Mouse (Mus musculus) erythroblast, adult 5-6 weeks (primary cell): ENCODE results near the gene Kpna6. TPM values are rescaled to one million over a fixed set of nuclear protein-coding genes. Genes with fewer than 3 reads are reported as not detected.

Experiments used
- ATAC-seq: replicated peaks from 2 replicates; pipeline ENCODE4 v1.8.0; 2016; ENCODE audit warnings: moderate number of reproducible peaks, mild to moderate bottlenecking, moderate TSS enrichment, inconsistent platforms; ENCODE audit not compliant: poor library complexity, low FRiP score, severe bottlenecking
- total RNA-seq, 2 experiments: library from RNA; stranded (forward) in 1 of 2; stranded (reverse) in 1 of 2; fragments of 150-400 nt in 1 of 2; fragments of 200-764, 138-1000 nt in 1 of 2; gene quantifications; 2 replicates each; pipeline versions ENCODE4 v1.2.3 to v1.2.4; 2015 to 2017; ENCODE audit warnings: low replicate concordance in 2 of 2

Gene Kpna6
- total RNA-seq, 2 experiments from 2014 or later, result 7.6 to 11.9 TPM

DNA sequence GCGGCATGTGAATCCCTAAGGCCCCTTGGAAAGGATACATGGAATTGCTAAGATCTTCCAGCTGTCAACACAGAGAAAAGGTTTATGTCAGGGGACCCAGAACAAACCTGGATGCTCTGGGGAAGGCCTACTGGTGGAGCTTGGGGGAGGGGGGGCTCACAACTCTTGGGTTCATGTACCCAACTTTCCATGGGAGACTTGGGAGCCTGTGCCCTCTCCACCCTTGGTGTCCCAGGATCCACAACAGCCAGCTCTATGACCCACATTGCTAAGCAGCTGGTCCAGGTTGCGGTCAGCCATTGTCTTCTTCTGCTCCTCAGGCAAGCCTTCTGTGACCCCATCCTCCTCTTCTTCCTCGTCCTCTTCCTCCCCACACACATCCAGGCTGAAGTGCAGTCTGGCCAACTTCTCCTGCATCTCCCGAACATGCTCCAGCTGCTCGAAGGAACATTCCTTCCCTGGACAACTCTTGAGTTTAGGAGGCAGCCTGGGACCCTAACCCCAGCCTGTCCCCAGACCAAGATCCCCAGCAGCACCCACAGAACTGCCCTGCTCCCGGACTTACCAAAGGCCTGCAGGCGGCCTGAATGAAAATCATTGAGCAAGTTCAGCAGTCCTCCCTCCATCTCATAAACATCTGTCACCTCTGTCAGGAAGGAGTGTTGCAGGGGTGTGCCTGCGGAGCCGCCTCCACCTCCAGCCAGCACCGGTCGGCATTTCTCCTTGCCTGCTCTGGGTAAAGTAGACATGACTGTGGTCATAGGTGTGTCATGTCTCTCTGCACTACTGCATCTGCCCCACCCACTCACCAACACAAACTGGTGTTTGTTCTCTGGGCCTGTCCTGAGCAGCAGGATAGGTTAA, 51.9 kb downstream of the Kpna6 start:
- ATAC-seq, result no peak

DNA sequence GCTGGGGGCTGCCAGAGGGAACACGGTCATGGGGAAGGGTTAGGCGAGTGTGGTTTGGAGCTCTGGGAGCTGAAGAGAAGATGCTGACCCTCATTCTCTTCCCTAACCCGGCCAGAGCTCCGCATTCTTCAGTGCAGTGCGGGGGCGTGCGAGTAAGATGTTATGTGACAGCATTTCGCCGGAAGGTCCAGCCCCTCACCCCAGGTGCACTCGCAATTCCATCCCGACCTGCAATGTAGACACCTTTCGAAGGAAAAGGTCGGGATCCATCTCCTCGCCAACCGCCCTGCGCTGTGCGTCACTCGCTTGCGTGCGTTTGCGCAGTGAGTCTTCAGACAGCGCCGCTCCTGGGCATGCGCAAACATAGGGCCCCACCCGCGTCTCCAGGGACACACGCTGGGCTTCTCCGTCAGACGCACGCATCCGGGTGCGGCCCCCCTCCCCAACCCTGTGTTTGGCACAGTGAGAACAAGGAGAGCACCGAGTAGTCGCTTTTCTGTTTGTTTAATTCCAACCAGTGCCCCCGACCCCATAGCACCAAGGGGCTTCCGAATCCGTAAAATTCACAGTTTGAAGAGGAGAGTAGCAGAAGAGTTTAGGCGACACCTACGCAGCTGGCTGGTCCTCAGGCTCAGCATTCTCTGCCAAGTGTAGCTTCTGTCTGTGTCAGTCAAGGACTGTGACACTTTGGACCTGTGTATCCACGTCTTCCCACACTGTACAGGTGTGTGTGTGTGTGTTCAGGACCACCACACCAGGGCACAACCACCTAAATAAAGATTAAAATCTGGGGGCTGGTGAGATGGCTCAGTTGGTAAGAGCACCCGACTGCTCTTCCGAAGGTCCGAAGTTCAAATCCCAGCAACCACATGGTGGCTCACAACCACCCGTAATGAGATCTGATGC, 53.5 kb downstream of the Kpna6 start, which contains the start of gene Iqcc:
Iqcc (minus strand) TSS at position 314 of the 906 bp plus-strand sequence.
- peak; percentile 95 for ATAC-seq

DNA sequence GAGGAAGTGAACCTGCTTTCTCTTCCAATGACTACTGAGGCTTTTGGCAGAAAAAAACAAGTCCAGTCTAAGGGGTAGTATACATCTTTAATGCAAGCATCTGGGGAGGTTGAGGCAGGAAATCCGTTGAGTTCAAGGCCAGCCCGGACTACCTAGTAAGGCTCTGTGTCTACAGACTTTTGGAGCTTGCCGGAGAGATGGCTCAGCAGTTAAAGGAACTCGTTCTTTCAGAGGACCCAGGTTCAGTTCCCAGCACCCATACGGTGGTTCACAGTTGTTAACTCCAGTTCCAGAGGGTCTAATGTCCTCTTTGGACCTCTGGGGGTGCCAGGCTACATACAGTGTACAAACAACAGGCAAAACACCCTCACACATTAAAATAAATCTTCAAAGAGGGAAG, 54.5 kb downstream of the Kpna6 start:
- ATAC-seq, result no peak

GRCm38 (mm10) chr4:129617121-129617641, 55.4 kb downstream of the Kpna6 start:
- ATAC-seq, result no peak

- no peak for ATAC-seq
Observed at GRCm38 (mm10) chr4:129616631-129617030, 55.9 kb downstream of the Kpna6 start.

DNA sequence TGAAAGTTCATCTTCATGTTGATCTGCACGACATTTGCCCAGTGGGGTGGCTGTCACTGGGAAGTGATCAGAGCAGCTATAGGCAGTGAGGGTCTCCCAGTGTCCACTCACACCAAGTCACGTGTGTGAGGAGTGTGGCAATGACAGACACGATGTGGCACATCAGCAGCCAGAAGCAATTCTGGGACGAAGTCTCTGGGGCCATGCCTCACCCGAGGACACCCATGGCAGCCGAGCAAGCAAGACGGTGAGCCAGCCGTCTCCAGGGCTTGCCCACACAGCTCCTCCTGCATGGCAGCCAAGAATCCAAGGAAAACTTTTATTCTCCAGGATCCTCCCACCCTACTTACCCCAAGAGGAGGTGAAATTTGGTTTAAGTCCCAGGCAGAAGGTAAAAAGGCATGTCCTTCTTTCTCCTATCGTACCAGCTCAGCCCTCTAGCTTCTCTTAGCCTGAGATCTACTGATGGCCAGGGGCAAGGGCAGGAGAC, 56.7 kb downstream of the Kpna6 start:
- ATAC-seq, result no peak

DNA sequence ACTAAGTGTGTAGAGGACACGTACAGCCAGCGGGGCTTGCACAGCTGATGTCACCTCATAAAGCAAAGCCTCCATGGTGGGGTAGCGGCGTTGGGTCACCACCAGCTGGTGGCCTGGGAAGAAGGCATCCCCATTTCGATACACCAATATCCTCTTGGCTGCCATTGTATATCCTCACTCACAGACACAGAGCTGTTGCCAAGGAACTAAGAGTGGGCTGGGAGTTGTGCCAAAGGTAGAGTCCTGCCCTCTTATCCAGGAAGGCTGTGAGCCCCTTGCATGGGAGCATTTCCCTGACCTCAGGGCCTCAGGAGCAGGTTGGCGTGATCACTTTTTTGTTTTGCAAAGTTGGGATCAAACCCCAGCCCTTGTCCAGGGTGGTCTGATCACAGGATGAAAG, 58.5 kb downstream of the Kpna6 start, which contains the start of gene Dcdc2b:
Dcdc2b (minus strand) TSS at position 165 of the 400 bp plus-strand sequence.
- no peak for ATAC-seq

DNA sequence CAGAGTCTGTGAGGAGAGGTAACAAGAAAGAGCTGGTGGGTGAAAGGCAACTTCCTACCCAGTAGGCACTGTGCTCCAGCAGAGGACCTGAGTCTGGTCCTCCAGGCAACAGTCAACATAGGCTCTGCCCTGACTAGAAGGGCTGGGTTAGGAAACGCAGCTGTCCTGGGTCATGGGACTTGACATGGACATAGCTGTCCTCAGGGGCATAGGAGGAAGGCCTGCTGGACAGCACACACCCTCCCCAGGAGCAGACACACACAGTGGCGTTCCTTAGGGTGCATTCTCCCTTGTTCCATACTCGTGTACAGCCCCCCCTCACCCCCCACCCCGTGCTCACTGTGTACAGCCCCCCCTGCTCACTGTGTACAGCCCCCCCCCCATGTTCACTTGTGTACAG, 62.1 kb downstream of the Kpna6 start:
- ATAC-seq, result no peak

DNA sequence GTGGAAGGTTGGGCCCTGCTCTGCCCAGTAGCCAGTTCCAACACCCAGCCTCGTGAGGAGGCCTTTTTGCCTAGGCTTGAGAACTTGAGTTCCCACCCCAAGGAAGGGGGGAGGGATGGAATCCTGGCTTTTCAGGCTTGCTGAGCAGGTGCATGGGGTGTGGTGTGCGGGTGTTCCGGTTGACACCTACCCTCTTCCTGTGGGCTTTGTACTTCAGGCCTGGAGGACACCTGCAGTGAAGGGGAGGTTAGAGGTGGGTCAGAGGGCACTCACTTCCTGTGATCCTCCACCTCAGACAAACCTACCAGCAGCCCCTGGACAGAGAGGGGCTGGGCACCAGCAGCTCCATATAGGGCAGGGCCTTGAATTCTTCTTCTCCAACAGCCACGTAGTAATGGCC, 62.5 kb downstream of the Kpna6 start:
- ATAC-seq, result no peak

GRCm38 (mm10) chr4:129609139-129609631, 63.4 kb downstream of the Kpna6 start:
- no peak; the same call in 1 of the 2 replicates for ATAC-seq

- ATAC-seq, result peak; percentile 91
Observed at GRCm38 (mm10) chr4:129608426-129609025, 64.0 kb downstream of the Kpna6 start.

DNA sequence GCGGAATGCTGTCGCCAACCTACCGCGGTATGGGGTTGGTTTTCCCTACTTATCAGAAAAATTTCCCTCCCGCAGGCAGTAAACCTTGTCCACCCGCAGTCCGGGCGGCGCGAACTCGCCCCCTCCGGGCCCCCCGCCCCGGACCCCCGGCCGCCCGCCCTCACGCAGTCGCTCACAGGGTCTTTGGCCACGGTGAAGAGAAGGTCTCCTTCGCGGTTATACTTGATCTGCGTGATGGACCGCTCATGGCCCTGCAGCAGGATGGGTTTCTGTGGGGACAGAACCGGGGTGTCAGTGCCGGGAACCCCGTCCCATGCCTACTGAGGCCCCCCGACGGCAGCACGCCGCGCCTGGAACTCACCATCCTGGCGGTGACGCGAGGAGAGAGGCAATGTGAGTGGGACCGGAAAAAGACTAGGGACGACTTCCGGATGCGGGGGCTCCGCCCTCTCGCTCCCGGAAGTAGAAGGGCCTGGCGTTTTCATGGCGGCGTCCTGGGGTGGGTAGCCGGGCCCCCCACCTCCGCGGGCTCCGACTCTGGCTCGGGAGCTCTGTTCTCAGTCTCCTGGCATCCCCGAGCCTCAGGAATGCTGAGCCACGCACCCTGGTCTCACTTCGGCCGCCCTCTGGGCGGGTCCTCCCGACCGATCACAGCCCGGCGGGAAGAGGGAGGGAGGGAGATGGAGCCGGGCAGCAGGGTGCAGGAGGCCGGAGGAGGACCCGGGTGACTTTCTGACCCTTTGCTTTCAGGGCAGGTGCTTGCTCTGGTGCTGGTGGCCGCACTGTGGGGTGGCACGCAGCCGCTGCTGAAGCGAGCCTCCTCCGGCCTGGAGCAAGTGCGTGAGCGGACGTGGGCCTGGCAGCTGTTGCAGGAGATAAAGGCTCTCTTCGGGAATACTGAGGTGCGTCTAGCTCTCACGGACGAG, 72.1 kb downstream of the Kpna6 start, which contains the start of the genes Eif3i and Tmem234:
Eif3i (minus strand) TSS at position 416 of the 926 bp plus-strand sequence.
Tmem234 (plus strand) TSS at position 436 of the 926 bp plus-strand sequence.
- ATAC-seq, result peak; percentile 92

Other genes starting within 250 kb of the Kpna6 start
- gene Zbtb8b, start 231.9 kb downstream of the Kpna6 start, total RNA-seq (2015; ENCODE audit: low replicate concordance), result not detected in 2 replicates
- not detected in 2 replicates for gene Zbtb8b, start 231.9 kb downstream of the Kpna6 start, total RNA-seq (2017; ENCODE audit: low replicate concordance)
- 720 and 842 TPM in 2 replicates for gene Bsdc1, start 211.2 kb downstream of the Kpna6 start, total RNA-seq (2015; ENCODE audit: low replicate concordance)
- gene Bsdc1, start 211.2 kb downstream of the Kpna6 start, total RNA-seq (2017; ENCODE audit: low replicate concordance), result 1,074 and 1,469 TPM in 2 replicates
- gene Tssk3, start 181.7 kb downstream of the Kpna6 start, total RNA-seq (2015; ENCODE audit: low replicate concordance), result not detected in 2 replicates
- not detected in 2 replicates for gene Tssk3, start 181.7 kb downstream of the Kpna6 start, total RNA-seq (2017; ENCODE audit: low replicate concordance)
- gene Fam229a, start 181.6 kb downstream of the Kpna6 start, total RNA-seq (2015; ENCODE audit: low replicate concordance), result 3.3 TPM in 1 of 2 replicates, not detected in the other
- gene Fam229a, start 181.6 kb downstream of the Kpna6 start, total RNA-seq (2017; ENCODE audit: low replicate concordance), result 0.68 and 2.1 TPM in 2 replicates
- 12.5 and 23.4 TPM in 2 replicates for gene Marcksl1, start 159.2 kb downstream of the Kpna6 start, total RNA-seq (2015; ENCODE audit: low replicate concordance)
- gene Marcksl1, start 159.2 kb downstream of the Kpna6 start, total RNA-seq (2017; ENCODE audit: low replicate concordance), result 7.4 and 13.1 TPM in 2 replicates
- 41.1 and 45.8 TPM in 2 replicates for gene Hdac1, start 130.1 kb downstream of the Kpna6 start, total RNA-seq (2015; ENCODE audit: low replicate concordance)
- gene Hdac1, start 130.1 kb downstream of the Kpna6 start, total RNA-seq (2017; ENCODE audit: low replicate concordance), result 27.0 and 42.9 TPM in 2 replicates
- gene Lck, start 99.1 kb downstream of the Kpna6 start, total RNA-seq (2015; ENCODE audit: low replicate concordance), result 2.9 TPM in 1 of 2 replicates, not detected in the other
- gene Lck, start 99.1 kb downstream of the Kpna6 start, total RNA-seq (2017; ENCODE audit: low replicate concordance), result 4.3 and 6.1 TPM in 2 replicates
- gene Fam167b, start 94.2 kb downstream of the Kpna6 start, total RNA-seq (2015; ENCODE audit: low replicate concordance), result not detected in 2 replicates
- not detected in 2 replicates for gene Fam167b, start 94.2 kb downstream of the Kpna6 start, total RNA-seq (2017; ENCODE audit: low replicate concordance)
- 92.8 and 113 TPM in 2 replicates for gene Eif3i, start 72.1 kb downstream of the Kpna6 start, total RNA-seq (2015; ENCODE audit: low replicate concordance)
- gene Eif3i, start 72.1 kb downstream of the Kpna6 start, total RNA-seq (2017; ENCODE audit: low replicate concordance), result 50.9 and 56.7 TPM in 2 replicates
- 37.9 and 60.8 TPM in 2 replicates for gene Tmem234, start 72.1 kb downstream of the Kpna6 start, total RNA-seq (2015; ENCODE audit: low replicate concordance)
- 82.2 and 119 TPM in 2 replicates for gene Tmem234, start 72.1 kb downstream of the Kpna6 start, total RNA-seq (2017; ENCODE audit: low replicate concordance)
- not detected in 2 replicates for gene Dcdc2b, start 58.5 kb downstream of the Kpna6 start, total RNA-seq (2015; ENCODE audit: low replicate concordance)
- not detected in 2 replicates for gene Dcdc2b, start 58.5 kb downstream of the Kpna6 start, total RNA-seq (2017; ENCODE audit: low replicate concordance)
- 1.7 and 2.7 TPM in 2 replicates for gene Iqcc, start 53.7 kb downstream of the Kpna6 start, total RNA-seq (2015; ENCODE audit: low replicate concordance)
- 0.98 and 2.6 TPM in 2 replicates for gene Iqcc, start 53.7 kb downstream of the Kpna6 start, total RNA-seq (2017; ENCODE audit: low replicate concordance)
- gene Ccdc28b, start 48.8 kb downstream of the Kpna6 start, total RNA-seq (2015; ENCODE audit: low replicate concordance), result 2.1 and 22.4 TPM in 2 replicates
- gene Ccdc28b, start 48.8 kb downstream of the Kpna6 start, total RNA-seq (2017; ENCODE audit: low replicate concordance), result 5.2 and 11.7 TPM in 2 replicates
- gene Txlna, start 31.7 kb downstream of the Kpna6 start, total RNA-seq (2015; ENCODE audit: low replicate concordance), result 6.7 and 10.0 TPM in 2 replicates
- gene Txlna, start 31.7 kb downstream of the Kpna6 start, total RNA-seq (2017; ENCODE audit: low replicate concordance), result 11.3 and 20.8 TPM in 2 replicates
- gene Tmem39b, start 24.1 kb upstream of the Kpna6 start, total RNA-seq (2015; ENCODE audit: low replicate concordance), result 6.3 and 14.4 TPM in 2 replicates
- 0.28 and 0.68 TPM in 2 replicates for gene Tmem39b, start 24.1 kb upstream of the Kpna6 start, total RNA-seq (2017; ENCODE audit: low replicate concordance)
- 20.9 and 26.3 TPM in 2 replicates for gene Khdrbs1, start 69.5 kb upstream of the Kpna6 start, total RNA-seq (2015; ENCODE audit: low replicate concordance)
- 20.2 and 24.3 TPM in 2 replicates for gene Khdrbs1, start 69.5 kb upstream of the Kpna6 start, total RNA-seq (2017; ENCODE audit: low replicate concordance)
- gene Ptp4a2, start 138.5 kb upstream of the Kpna6 start, total RNA-seq (2015; ENCODE audit: low replicate concordance), result 92.8 and 126 TPM in 2 replicates
- gene Ptp4a2, start 138.5 kb upstream of the Kpna6 start, total RNA-seq (2017; ENCODE audit: low replicate concordance), result 74.3 and 85.6 TPM in 2 replicates